Mouse (Mus musculus) kidney, adult 2 months (tissue): ENCODE data around the gene Scg5.

Experiments
- CTCF ChIP-seq: fragments of 200-500 bp; conservative IDR thresholded peaks from 2 replicates; pipeline ENCODE4 v1.5.1; 2011; ENCODE audit warnings: low read depth, mild to moderate bottlenecking, control low read depth, low read length, moderate library complexity, mixed read lengths; ENCODE audit not compliant: insufficient read depth, insufficient read length
- POLR2A ChIP-seq: fragments of 200-500 bp; IDR thresholded peaks from one replicate; pipeline ENCODE4 v1.6.1; 2011; ENCODE audit warnings: low read depth, low read length, control low read depth

- TF ChIP-seq CTCF (no peak), POLR2A (no peak)
Measured at GRCm38 (mm10) chr2:113776297-113776696, 52.6 kb downstream of the Scg5 start.
